Mouse (Mus musculus) kidney, embryonic 15.5 days (tissue): ENCODE measurements at regions not wholly inside any gene's neighbourhood (a gene's known extent, or its start where the extent isn't known, plus 50 kb on each side); places are given as distances from the start of the nearest gene placed in this dataset.

Experiments used
- ATAC-seq: fragments of 200-750 bp; cut with Nextera tagmentation; replicated peaks from 2 replicates; pipeline ENCODE4 v1.8.0; 2017; ENCODE audit warnings: moderate TSS enrichment; ENCODE audit not compliant: low FRiP score
- H3K27ac ChIP-seq: fragments of 300-500 bp; sonication (generic); 2 replicates; pipeline ENCODE4 v1.5.1; 2015; ENCODE audit warnings: mild to moderate bottlenecking, inconsistent platforms
- H3K27me3 ChIP-seq: fragments of 300-500 bp; sonication (generic); 2 replicates; pipeline ENCODE4 v1.6.1; 2015; ENCODE audit warnings: inconsistent platforms
- H3K36me3 ChIP-seq: fragments of 300-500 bp; sonication (generic); 2 replicates; pipeline ENCODE4 v1.6.1; 2015; ENCODE audit warnings: inconsistent platforms
- H3K4me1 ChIP-seq: fragments of 300-500 bp; sonication (generic); 2 replicates; pipeline ENCODE4 v1.6.1; 2015; ENCODE audit warnings: inconsistent platforms
- H3K4me2 ChIP-seq: fragments of 300-500 bp; sonication (generic); 2 replicates; pipeline ENCODE4 v1.6.1; 2015; ENCODE audit warnings: moderate library complexity, mild to moderate bottlenecking, inconsistent platforms
- H3K4me3 ChIP-seq: fragments of 300-500 bp; sonication (generic); replicated peaks from 2 replicates; pipeline ENCODE4 v1.5.1; 2015; ENCODE audit warnings: mild to moderate bottlenecking, inconsistent platforms
- H3K9ac ChIP-seq: fragments of 300-500 bp; sonication (generic); 2 replicates; pipeline ENCODE4 v1.6.1; 2015; ENCODE audit warnings: mild to moderate bottlenecking, inconsistent platforms
- H3K9me3 ChIP-seq: fragments of 300-500 bp; sonication (generic); replicated peaks from 2 replicates; pipeline ENCODE4 v1.6.1; 2016; ENCODE audit warnings: inconsistent platforms
- WGBS: fragments of 180-500 bp; shearing (Covaris S2); methylation state at CpG from one replicate; pipeline ENCODE4 v1.1.7; 2015; ENCODE audit warnings: mixed read lengths; 5-methylcytosine and 5-hydroxymethylcytosine counted together

DNA sequence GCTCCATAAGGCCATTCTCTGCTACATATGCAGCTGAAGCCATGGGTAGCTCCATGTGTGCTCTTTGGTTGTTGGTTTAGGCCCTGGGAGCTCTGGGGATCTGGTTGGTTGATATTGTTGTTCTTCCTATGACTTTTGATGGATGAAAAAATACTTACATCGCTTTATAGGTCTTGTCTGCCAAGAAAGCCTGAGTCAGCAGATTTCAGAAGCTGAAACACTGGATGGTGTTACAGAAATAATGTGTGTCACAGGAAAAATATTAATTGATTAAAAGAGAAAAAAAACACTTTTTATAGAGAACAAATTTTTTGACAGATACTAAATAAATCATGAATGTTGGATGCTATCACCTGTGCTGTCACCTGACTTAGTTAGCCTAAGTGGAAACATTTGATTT lies 52.4 kb upstream of the Plxna2 start:
- ATAC-seq, result no peak
- no peaks in the 10 kb centered on the region for H3K36me3 ChIP-seq
- H3K9ac ChIP-seq, result no peak overlapping the region
- H3K9me3 ChIP-seq, result no peaks in the 10 kb centered on the region
- no peaks in the 10 kb centered on the region for H3K27me3 ChIP-seq
- no peak overlapping the region for H3K4me3 ChIP-seq
- no peaks in the 10 kb centered on the region for H3K4me1 ChIP-seq
- no peak overlapping the region for H3K4me2 ChIP-seq
- 91% methylated on average over 1 of the region's 1 CpGs for WGBS
- H3K27ac ChIP-seq, result no peak overlapping the region

- Histone ChIP-seq H3K27me3 (no peaks in the 10 kb centered on the region), H3K36me3 (no peaks in the 10 kb centered on the region), H3K27ac (no peak overlapping the region), H3K4me3 (no peak overlapping the region), H3K9ac (no peak overlapping the region), H3K4me1 (no peaks in the 10 kb centered on the region), H3K9me3 (no peaks in the 10 kb centered on the region), H3K4me2 (no peak overlapping the region)
- WGBS, result 72% methylated on average over 2 of the region's 2 CpGs
- ATAC-seq, result no peak
Observed at GRCm38 (mm10) chr1:194563946-194564345, 54.1 kb upstream of the Plxna2 start.

DNA sequence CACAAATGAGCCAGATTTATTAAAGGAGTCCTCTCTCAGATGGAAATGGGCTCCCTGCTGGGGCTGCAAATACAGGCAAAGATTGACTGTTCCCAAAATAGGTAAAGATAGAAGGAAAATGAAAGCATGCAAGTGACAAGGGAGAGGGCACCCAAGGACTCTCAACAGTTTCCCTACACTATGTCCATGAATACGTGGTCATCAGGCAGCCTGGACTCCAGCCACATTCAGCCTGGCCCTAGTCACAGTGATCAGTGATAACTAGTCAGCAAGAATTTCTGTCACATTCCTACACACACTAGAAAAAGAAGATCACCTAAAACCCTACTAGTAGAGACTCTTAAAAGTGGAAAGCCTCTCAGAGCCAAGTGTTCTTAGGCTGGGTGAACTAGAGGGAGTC lies 56.9 kb upstream of the Plxna2 start:
- 64% methylated on average over 1 of the region's 1 CpGs for whole genome bisulfite sequencing
- no peak overlapping the region for H3K9ac ChIP-seq
- no peaks in the 10 kb centered on the region for H3K36me3 ChIP-seq
- no peaks in the 10 kb centered on the region for H3K4me1 ChIP-seq
- no peak overlapping the region for H3K27ac ChIP-seq
- no peak overlapping the region for H3K4me2 ChIP-seq
- no peaks in the 10 kb centered on the region for H3K9me3 ChIP-seq
- H3K27me3 ChIP-seq, result no peaks in the 10 kb centered on the region
- ATAC-seq, result no peak
- H3K4me3 ChIP-seq, result no peak overlapping the region

DNA sequence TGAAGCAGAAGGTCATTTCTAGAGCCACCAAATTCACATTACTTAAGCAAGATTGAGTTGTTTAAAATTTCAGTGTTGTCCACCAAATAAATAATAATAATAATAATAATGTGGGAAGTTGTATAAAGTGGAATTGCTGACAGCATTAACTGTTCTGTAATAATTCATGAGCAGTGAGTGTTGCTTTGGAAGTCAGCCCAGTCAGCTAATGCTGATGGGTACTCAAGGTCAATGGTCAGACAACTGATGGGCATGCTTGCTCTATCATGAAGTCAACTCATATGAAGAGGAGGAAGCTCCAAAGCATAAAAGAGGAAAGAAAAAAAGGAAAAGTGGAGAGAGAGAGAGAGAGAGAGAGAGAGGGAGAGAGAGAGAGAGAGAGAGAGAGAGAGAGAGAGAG lies 69.4 kb upstream of the Plxna2 start:
- Histone ChIP-seq H3K27me3 (no peaks in the 10 kb centered on the region), H3K4me3 (no peak overlapping the region), H3K9ac (no peak overlapping the region), H3K4me1 (no peaks in the 10 kb centered on the region), H3K4me2 (no peak overlapping the region), H3K9me3 (no peaks in the 10 kb centered on the region), H3K36me3 (no peaks in the 10 kb centered on the region), H3K27ac (no peak overlapping the region)
- no peak for ATAC-seq

GRCm38 (mm10) chr1:194548243-194548642 lies 69.8 kb upstream of the Plxna2 start:
- Histone ChIP-seq H3K9me3 (no peaks in the 10 kb centered on the region), H3K4me2 (no peak overlapping the region), H3K27ac (no peak overlapping the region), H3K4me3 (no peak overlapping the region), H3K27me3 (no peaks in the 10 kb centered on the region), H3K4me1 (no peaks in the 10 kb centered on the region), H3K9ac (no peak overlapping the region), H3K36me3 (no peaks in the 10 kb centered on the region)
- WGBS, result 91% methylated on average over 1 of the region's 1 CpGs
- no peak for ATAC-seq

GRCm38 (mm10) chr1:194540923-194541322 lies 77.1 kb upstream of the Plxna2 start:
- H3K9ac ChIP-seq, result no peak overlapping the region
- WGBS, result 88% methylated on average over 2 of the region's 2 CpGs
- no peak overlapping the region for H3K4me3 ChIP-seq
- H3K4me1 ChIP-seq, result no peaks in the 10 kb centered on the region
- no peaks in the 10 kb centered on the region for H3K27me3 ChIP-seq
- H3K9me3 ChIP-seq, result no peaks in the 10 kb centered on the region
- no peaks in the 10 kb centered on the region for H3K36me3 ChIP-seq
- ATAC-seq, result no peak
- H3K27ac ChIP-seq, result no peak overlapping the region
- H3K4me2 ChIP-seq, result no peak overlapping the region

DNA sequence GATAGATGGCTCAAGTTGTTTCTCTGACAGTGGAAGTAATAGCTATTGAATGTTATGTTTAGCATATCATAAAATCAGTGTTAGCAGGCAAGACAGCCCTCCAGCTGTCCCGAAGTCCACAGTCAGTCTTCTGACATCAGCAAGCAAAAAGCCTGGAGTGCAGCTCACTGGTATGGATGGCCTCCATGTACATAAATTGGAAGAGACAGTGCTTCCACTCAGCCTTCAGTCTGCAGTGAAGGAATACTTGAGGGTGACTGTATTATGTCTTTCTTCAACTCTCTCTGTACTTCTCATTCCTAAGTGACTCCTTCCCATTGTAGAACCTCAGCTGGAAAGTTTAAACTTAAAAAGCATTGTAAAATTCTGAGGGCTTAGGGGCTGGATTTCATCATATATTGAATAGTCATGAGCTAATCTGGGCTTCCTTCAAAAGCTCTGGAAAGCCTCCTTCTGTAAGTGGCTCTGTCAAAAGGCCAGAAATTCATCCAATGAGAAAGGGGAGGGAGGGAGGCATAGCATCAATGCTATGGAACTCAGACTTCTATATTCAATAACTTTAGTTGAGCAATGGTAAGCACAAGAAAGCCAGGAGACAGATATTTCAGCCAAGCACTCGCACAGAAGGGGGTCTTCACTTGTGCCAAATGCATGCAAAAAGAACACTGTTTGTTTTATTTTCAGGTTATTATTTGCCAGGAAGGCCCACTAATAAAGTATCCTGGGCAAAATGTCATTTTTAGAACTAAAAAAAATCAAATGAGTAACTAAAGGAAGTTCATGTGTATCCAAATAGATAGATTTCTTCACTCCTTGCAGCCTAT lies 90.5 kb upstream of the Plxna2 start:
- Histone ChIP-seq H3K27me3 (no peaks in the 10 kb centered on the region), H3K4me3 (no peak overlapping the region), H3K4me1 (no peaks in the 10 kb centered on the region), H3K27ac (no peak overlapping the region), H3K9ac (no peak overlapping the region), H3K4me2 (no peak overlapping the region), H3K36me3 (no peaks in the 10 kb centered on the region), H3K9me3 (no peaks in the 10 kb centered on the region)
- no peak for ATAC-seq
- 67% methylated on average over 2 of the region's 2 CpGs for WGBS

GRCm38 (mm10) chr1:194524976-194525375 lies 93.0 kb upstream of the Plxna2 start:
- Histone ChIP-seq H3K9me3 (no peaks in the 10 kb centered on the region), H3K36me3 (no peaks in the 10 kb centered on the region), H3K27ac (no peak overlapping the region), H3K4me1 (peaks cover 8% of the 10 kb centered on the region), H3K9ac (no peak overlapping the region), H3K27me3 (no peaks in the 10 kb centered on the region), H3K4me3 (no peak overlapping the region), H3K4me2 (no peak overlapping the region)
- 94% methylated on average over 2 of the region's 2 CpGs for WGBS
- ATAC-seq, result no peak

DNA sequence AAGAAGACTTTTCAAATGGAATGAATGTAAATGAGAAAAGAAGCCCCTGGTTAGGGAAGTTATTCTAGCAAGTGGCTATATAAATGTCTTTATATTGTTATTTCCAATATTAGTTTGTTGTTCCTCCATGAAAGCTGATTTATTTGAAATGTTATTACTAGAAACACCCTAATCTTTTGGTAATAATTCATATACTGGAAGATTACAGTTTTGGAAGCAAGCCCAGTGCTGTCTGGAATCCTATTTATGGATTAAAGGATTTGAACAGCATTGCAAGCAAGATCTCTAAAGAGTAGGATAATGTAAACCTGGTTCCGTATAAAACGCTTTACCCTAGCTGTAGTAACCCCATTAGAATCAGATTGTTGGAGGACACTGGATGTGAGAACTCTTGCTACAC lies 96.8 kb upstream of the Plxna2 start:
- Histone ChIP-seq H3K4me3 (no peak overlapping the region), H3K9me3 (no peaks in the 10 kb centered on the region), H3K4me1 (peaks cover 25% of the 10 kb centered on the region), H3K27me3 (no peaks in the 10 kb centered on the region), H3K9ac (no peak overlapping the region), H3K36me3 (no peaks in the 10 kb centered on the region), H3K27ac (no peak overlapping the region), H3K4me2 (no peak overlapping the region)
- 75% methylated on average over 2 of the region's 2 CpGs for WGBS
- no peak for ATAC-seq

DNA sequence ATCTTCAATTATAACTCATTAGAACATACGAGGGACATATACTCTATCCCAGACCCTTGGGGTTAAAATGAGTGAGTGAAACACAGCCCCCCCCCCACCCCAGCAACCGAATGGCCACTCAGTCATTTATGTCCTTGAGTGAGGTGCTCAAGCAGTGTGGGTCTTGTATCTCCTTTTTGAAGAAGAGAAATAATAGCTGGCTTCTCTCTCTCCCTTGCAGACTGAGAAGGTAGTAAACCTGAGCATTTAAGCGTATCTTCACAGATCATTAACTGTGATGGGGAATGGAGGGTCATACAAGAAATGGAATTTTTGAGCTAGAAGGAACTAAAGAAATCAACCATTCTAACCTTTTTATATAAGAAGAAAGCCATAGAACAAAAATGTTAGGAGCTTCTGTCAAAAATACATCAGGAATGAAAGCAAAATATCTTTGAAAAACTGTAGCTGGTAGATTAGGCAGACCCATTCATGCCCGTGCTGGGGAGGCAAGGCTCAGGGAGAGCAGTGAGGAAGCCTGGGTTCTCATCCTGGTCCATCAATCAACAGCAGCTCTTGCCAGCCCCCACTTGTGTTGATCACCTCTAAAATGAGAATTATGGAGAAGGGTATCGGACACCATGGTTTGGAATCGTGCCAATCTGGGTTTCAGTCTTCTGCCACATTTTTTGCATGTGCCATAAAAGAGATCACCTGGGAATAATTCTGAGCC lies 98.4 kb upstream of the Plxna2 start:
- Histone ChIP-seq H3K9me3 (no peaks in the 10 kb centered on the region), H3K4me2 (no peak overlapping the region), H3K4me3 (no peak overlapping the region), H3K4me1 (peaks cover 25% of the 10 kb centered on the region), H3K27me3 (no peaks in the 10 kb centered on the region), H3K27ac (no peak overlapping the region), H3K9ac (no peak overlapping the region), H3K36me3 (no peaks in the 10 kb centered on the region)
- 48% methylated on average over 6 of the region's 6 CpGs for WGBS
- ATAC-seq, result peak; percentile 69; the same call in 1 of the 2 replicates

DNA sequence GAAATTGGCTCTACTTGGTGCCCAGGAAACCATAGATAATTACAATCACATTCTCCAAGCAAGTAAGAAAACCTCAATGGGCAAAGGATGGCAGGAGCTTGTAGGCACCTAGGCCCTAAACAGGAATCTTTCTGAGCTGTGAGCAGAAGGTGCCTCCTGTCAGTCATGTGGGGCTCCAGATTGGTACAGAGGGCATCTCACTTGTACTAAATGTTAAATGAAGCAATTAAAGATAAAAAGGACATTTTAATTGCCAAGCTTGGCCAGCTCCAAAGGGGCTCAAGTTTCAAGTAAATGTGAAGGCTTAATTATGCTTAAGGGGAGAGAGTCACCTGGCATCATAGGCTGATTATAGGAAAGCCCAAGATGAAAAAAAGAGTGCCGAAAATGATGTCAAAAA lies 101.9 kb upstream of the Plxna2 start:
- Histone ChIP-seq H3K9ac (no peak overlapping the region), H3K4me2 (no peak overlapping the region), H3K4me1 (peaks cover 25% of the 10 kb centered on the region), H3K27ac (no peak overlapping the region), H3K4me3 (no peak overlapping the region), H3K9me3 (no peaks in the 10 kb centered on the region), H3K27me3 (no peaks in the 10 kb centered on the region), H3K36me3 (no peaks in the 10 kb centered on the region)
- no peak for ATAC-seq
- 79% methylated on average over 1 of the region's 1 CpGs for WGBS

- H3K4me2 ChIP-seq, result no peak overlapping the region
- H3K9me3 ChIP-seq, result no peaks in the 10 kb centered on the region
- no peaks in the 10 kb centered on the region for H3K4me1 ChIP-seq
- H3K9ac ChIP-seq, result no peak overlapping the region
- H3K36me3 ChIP-seq, result no peaks in the 10 kb centered on the region
- 36% methylated on average over 1 of the region's 1 CpGs for WGBS
- no peaks in the 10 kb centered on the region for H3K27me3 ChIP-seq
- no peak for ATAC-seq
- H3K27ac ChIP-seq, result no peak overlapping the region
- H3K4me3 ChIP-seq, result no peak overlapping the region
Observed at GRCm38 (mm10) chr1:194508314-194508713, 109.7 kb upstream of the Plxna2 start.
